Mouse (Mus musculus) lung, embryonic 16.5 days (tissue): Measurements from ENCODE around the gene Npb. TPM values are rescaled to one million over a fixed set of nuclear protein-coding genes. Genes with fewer than 3 reads are reported as not detected.
A peak's percentile ranks its signal among the peaks of the same experiment; 100 is the strongest.

Source experiments
- ATAC-seq: fragments of 200-750 bp; cut with Nextera tagmentation; 2 replicates; pipeline ENCODE4 v1.8.0; 2017; ENCODE audit warnings: low read depth, mild to moderate bottlenecking, moderate library complexity
- H3K27ac ChIP-seq: fragments of 300-500 bp; sonication (generic); 2 replicates; pipeline ENCODE4 v1.5.1; 2014; ENCODE audit warnings: mild to moderate bottlenecking, control low read depth, low read length
- H3K27me3 ChIP-seq: fragments of 300-500 bp; sonication (generic); 2 replicates; pipeline ENCODE4 v1.6.1; 2014; ENCODE audit warnings: low read depth, low read length, mixed read lengths; ENCODE audit not compliant: control insufficient read depth, insufficient read depth
- H3K36me3 ChIP-seq: fragments of 300-500 bp; sonication (generic); 2 replicates; pipeline ENCODE4 v1.6.1; 2014; ENCODE audit warnings: low read length; ENCODE audit not compliant: control insufficient read depth, insufficient read depth
- H3K4me1 ChIP-seq: fragments of 300-500 bp; sonication (generic); replicated peaks from 2 replicates; pipeline ENCODE4 v1.6.1; 2014; ENCODE audit warnings: low read length, mixed read lengths; ENCODE audit not compliant: control insufficient read depth, insufficient read depth
- H3K4me2 ChIP-seq: fragments of 300-500 bp; sonication (generic); 2 replicates; pipeline ENCODE4 v1.6.1; 2014; ENCODE audit warnings: low read depth, low read length, control low read depth
- H3K4me3 ChIP-seq: fragments of 300-500 bp; sonication (generic); 2 replicates; pipeline ENCODE4 v1.5.1; 2014; ENCODE audit warnings: mild to moderate bottlenecking, low read length, control low read depth
- H3K9ac ChIP-seq: fragments of 300-500 bp; sonication (generic); 2 replicates; pipeline ENCODE4 v1.6.1; 2014; ENCODE audit warnings: low read length, control low read depth
- H3K9me3 ChIP-seq: fragments of 300-500 bp; sonication (generic); 2 replicates; pipeline ENCODE4 v1.6.1; 2016; ENCODE audit warnings: low read length; ENCODE audit not compliant: control insufficient read depth
- WGBS: fragments of 180-500 bp; shearing (Covaris S2); extraction: QIAGEN DNeasy Blood & Tissue Kit; methylation state at CpG from one replicate; pipeline ENCODE4 v1.1.7; 2014; 5-methylcytosine and 5-hydroxymethylcytosine counted together
- polyA plus RNA-seq: library from polyadenylated mRNA; unstranded; fragments of >200 nt; fragmentation: Nextera tagmentation; extraction: Ambion mirVana; gene quantifications from 2 replicates; pipeline ENCODE4 v1.2.1, GENCODE M21; 2015

The Npb gene
- polyA plus RNA-seq, 1 experiment from 2014 or later = 1.5 TPM

- no peak overlapping the region for H3K4me3 ChIP-seq
- WGBS = 88% methylated on average over 25 of the region's 25 CpGs
- H3K27me3 ChIP-seq = no peaks in the 10 kb centered on the region
- no peak for ATAC-seq
- no peaks in the 10 kb centered on the region for H3K9me3 ChIP-seq
- peaks cover 10% of the 10 kb centered on the region for H3K4me1 ChIP-seq
- no peak overlapping the region for H3K9ac ChIP-seq
- H3K27ac ChIP-seq = no peak overlapping the region
- no peak overlapping the region for H3K4me2 ChIP-seq
- peaks cover 24% of the 10 kb centered on the region for H3K36me3 ChIP-seq
Measured at GRCm38 (mm10) chr11:120618619-120619535, 10.6 kb downstream of the Npb start.

- WGBS = 95% methylated on average over 14 of the region's 14 CpGs
- Histone ChIP-seq H3K4me1 (peaks cover 18% of the 10 kb centered on the region), H3K9me3 (no peaks in the 10 kb centered on the region), H3K4me3 (no peak overlapping the region), H3K9ac (no peak overlapping the region), H3K36me3 (peaks cover 20% of the 10 kb centered on the region), H3K27me3 (no peaks in the 10 kb centered on the region), H3K27ac (no peak overlapping the region), H3K4me2 (no peak overlapping the region)
- ATAC-seq = no peak
Measured at GRCm38 (mm10) chr11:120620195-120620594, 11.9 kb downstream of the Npb start.

- WGBS = 89% methylated on average over 6 of the region's 6 CpGs
- Histone ChIP-seq H3K9ac (no peak overlapping the region), H3K4me3 (no peak overlapping the region), H3K27me3 (no peaks in the 10 kb centered on the region), H3K4me2 (no peak overlapping the region), H3K36me3 (peaks cover 24% of the 10 kb centered on the region), H3K9me3 (no peaks in the 10 kb centered on the region), H3K27ac (no peak overlapping the region), H3K4me1 (peaks cover 14% of the 10 kb centered on the region)
- ATAC-seq = no peak
Measured at GRCm38 (mm10) chr11:120622805-120623204, 14.5 kb downstream of the Npb start.

- Histone ChIP-seq H3K4me1 (peaks cover 14% of the 10 kb centered on the region), H3K27ac (peak overlapping the region; percentile 84), H3K4me3 (peak overlapping the region; percentile 99), H3K27me3 (no peaks in the 10 kb centered on the region), H3K36me3 (peaks cover 31% of the 10 kb centered on the region), H3K4me2 (peak overlapping the region; percentile 85), H3K9ac (peak overlapping the region; percentile 77), H3K9me3 (no peaks in the 10 kb centered on the region)
- 11% methylated on average over 30 of the region's 30 CpGs for WGBS
- peak; percentile 82 for ATAC-seq
Measured at GRCm38 (mm10) chr11:120623961-120624679, 15.8 kb downstream of the Npb start.

GRCm38 (mm10) chr11:120624680-120625111 lies 16.4 kb downstream of the Npb start:
- WGBS = under 1% methylated on average over 51 of the region's 53 CpGs
- ATAC-seq = peak; percentile 89
- no peaks in the 10 kb centered on the region for H3K9me3 ChIP-seq
- peaks cover 15% of the 10 kb centered on the region for H3K4me1 ChIP-seq
- no peaks in the 10 kb centered on the region for H3K27me3 ChIP-seq
- H3K36me3 ChIP-seq = peaks cover 31% of the 10 kb centered on the region
- H3K4me2 ChIP-seq = peak overlapping the region; percentile 85
- peak overlapping the region; percentile 99 for H3K4me3 ChIP-seq
- H3K27ac ChIP-seq = peak overlapping the region; percentile 84
- H3K9ac ChIP-seq = peak overlapping the region; percentile 77

- peak; percentile 27 for ATAC-seq
- Histone ChIP-seq H3K27me3 (no peaks in the 10 kb centered on the region), H3K4me2 (peak within 1 kb of the TSS; percentile 85), H3K4me3 (peak within 1 kb of the TSS; percentile 99), H3K36me3 (peaks cover 27% of the 10 kb centered on the region), H3K9me3 (no peaks in the 10 kb centered on the region), H3K9ac (peak within 1 kb of the TSS; percentile 77), H3K27ac (peak within 1 kb of the TSS; percentile 84), H3K4me1 (peaks cover 21% of the 10 kb centered on the region)
- WGBS = 12% methylated on average over 5 of the region's 5 CpGs
Measured at GRCm38 (mm10) chr11:120625152-120625775, 17.0 kb downstream of the Npb start, which contains the start of gene Sirt7. Gene Sirt7 (minus strand): TSS chr11:120625240.

GRCm38 (mm10) chr11:120626785-120627467 lies 18.6 kb downstream of the Npb start:
- no peak for ATAC-seq
- Histone ChIP-seq H3K4me3 (no peak overlapping the region), H3K36me3 (peaks cover 19% of the 10 kb centered on the region), H3K27ac (no peak overlapping the region), H3K4me2 (no peak overlapping the region), H3K4me1 (peaks cover 36% of the 10 kb centered on the region), H3K27me3 (no peaks in the 10 kb centered on the region), H3K9ac (no peak overlapping the region), H3K9me3 (no peaks in the 10 kb centered on the region)
- 85% methylated on average over 11 of the region's 11 CpGs for WGBS

GRCm38 (mm10) chr11:120627468-120628300 lies 19.4 kb downstream of the Npb start:
- no peak for ATAC-seq
- WGBS = 75% methylated on average over 22 of the region's 22 CpGs
- peaks cover 15% of the 10 kb centered on the region for H3K36me3 ChIP-seq
- no peak overlapping the region for H3K27ac ChIP-seq
- peaks cover 41% of the 10 kb centered on the region for H3K4me1 ChIP-seq
- H3K4me2 ChIP-seq = no peak overlapping the region
- H3K27me3 ChIP-seq = no peaks in the 10 kb centered on the region
- no peaks in the 10 kb centered on the region for H3K9me3 ChIP-seq
- H3K4me3 ChIP-seq = no peak overlapping the region
- H3K9ac ChIP-seq = no peak overlapping the region
